Mouse (Mus musculus): Measurements from ENCODE around the gene Gm44503.

Gm44503 gene

GRCm38 (mm10) chr9:72958521-72959450 lies at the start of gene Gm44503, which contains the start of gene Dyx1c1:
Gene Gm44503 (plus strand): TSS chr9:72958852.
Gene Dyx1c1 (plus strand): TSS chr9:72958785.
- DNase-seq: peak; percentile 81 to 92

GRCm38 (mm10) chr9:72911381-72911780 lies 47.3 kb upstream of the Gm44503 start:
- DNase-seq: no peak

- DNase-seq: no peak
Measured at GRCm38 (mm10) chr9:72913551-72913950, 45.1 kb upstream of the Gm44503 start.

DNA sequence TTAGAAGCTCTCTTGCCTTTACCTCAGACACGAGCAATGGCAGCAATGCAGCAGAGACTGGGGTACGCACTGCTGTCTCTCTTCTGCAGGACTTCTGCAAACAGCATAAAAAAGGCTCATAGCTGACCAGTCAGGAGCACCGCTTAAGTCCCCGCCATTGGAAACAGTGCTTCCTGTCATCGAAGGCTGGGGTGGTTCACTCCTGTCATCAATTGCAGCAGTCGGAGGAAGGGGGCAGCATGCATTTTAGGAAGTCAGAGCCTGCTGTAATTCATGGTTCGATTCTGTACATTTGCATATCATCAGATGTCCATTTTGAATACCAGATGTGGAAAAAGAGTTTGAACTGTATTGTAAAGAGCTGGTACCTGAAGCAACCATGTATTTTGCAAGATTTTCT lies 42.9 kb upstream of the Gm44503 start:
- DNase-seq: no peak

- no peak for DNase-seq
Measured at GRCm38 (mm10) chr9:72923068-72923467, 35.6 kb upstream of the Gm44503 start.

DNA sequence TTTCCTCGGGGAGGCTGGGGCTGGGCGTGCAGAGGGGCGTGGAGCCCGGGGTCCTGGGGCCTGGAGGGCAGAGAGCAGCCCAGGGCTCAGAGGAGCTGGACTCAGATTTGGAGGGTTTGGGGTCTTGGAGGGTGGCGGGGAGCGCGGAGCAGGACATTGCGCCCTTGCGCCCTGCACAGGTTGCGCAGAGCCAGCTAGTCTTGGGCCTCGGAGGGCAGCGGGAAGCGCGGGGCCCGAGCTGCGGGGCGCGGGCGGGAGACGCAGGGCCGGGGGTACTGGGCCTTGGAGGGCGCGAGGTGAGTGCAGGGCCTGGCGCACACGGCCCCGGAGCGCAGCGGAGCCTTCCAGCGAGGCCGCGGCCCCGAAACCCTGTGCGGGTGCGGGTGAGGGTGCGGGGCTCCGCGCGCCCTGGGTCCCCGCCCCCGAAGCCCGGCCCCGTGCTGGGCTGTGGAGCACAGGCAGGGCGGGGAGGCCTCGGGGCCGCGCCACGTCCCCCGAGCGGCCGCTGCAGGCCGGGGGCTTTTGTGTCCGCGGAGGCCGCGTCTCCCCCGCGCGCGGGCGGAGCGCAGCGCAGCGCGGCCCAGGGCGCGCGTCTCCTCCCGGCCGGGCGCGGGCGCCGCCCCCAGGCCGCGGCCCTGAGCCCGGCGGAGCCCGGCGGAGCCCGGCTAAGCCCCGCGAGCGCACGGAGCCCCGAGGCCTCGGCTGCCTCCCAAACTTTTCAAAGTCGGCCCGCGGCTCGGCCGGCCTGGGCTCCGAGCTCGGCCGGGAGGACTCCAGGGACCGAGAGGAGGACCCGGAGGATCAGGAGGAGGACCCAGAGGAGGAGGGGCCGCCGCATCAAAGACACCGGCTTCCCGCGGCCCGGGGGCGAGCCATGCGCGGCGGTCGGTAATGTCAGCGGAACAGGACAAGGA lies 33.4 kb upstream of the Gm44503 start, which contains the start of gene Pygo1:
Pygo1 (plus strand) TSS at position 625 of the 914 bp plus-strand sequence.
- DNase-seq: peak; percentile 15 to 45

DNA sequence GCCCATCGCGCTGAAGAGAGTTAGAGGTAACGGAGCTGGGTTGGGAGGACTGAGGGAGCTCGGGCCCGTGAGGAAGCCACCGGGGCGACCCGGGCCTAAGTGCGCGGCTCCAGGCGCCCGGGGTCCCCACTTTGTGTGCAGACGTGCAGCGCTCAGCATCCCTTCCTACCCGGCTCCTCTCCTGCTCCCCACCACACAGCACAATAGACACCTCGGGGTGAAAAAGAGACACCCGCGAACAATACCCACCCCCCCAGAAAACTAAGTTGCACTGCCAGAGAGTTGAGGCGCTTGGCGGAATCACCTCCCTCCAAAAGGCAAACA lies 32.8 kb upstream of the Gm44503 start:
- DNase-seq: no peak

GRCm38 (mm10) chr9:72931166-72931790 lies 27.4 kb upstream of the Gm44503 start:
- no peak for DNase-seq

DNA sequence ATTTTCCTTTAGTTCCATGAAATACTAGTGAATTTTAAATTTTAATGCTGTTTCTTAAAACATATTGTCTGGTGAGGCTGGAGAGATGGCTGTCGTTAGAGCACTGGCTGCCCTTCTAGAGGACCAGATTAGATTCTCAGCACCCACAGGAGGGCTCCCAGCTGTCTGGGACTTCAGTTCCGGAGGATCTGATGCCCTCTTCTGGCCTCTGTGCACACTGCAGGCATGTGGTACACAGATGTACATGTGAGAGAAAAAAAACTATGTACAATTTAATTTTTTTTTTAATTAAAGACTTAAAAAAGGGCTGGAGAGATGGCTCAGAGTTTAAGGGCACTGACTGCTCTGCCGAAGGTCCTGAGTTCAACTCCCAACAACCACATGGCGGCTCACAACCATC lies 23.3 kb upstream of the Gm44503 start:
- no peak for DNase-seq

DNA sequence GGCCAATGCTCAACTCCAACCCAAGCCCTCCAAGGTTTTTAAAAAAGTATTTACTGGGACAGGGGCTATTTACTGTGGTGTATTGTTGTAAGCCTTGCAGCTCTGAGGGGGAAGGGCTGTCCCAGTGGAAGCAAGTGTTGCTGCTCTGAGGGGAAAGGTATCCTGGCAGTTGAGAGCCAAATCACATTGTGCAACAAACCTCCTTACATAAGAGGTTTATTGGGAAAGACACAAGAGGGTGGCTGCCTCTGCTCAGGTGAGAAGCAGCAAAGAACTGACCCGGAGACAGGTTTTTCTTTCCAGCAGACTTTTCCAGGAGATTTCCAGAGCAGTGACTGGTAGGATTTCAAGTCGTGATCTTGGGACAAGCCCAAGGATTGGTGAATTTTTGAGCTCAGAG lies 22.4 kb upstream of the Gm44503 start:
- no peak for DNase-seq

- no peak for DNase-seq
Measured at GRCm38 (mm10) chr9:72943424-72943823, 15.2 kb upstream of the Gm44503 start.

GRCm38 (mm10) chr9:72944286-72944685 lies 14.4 kb upstream of the Gm44503 start:
- no peak for DNase-seq

DNA sequence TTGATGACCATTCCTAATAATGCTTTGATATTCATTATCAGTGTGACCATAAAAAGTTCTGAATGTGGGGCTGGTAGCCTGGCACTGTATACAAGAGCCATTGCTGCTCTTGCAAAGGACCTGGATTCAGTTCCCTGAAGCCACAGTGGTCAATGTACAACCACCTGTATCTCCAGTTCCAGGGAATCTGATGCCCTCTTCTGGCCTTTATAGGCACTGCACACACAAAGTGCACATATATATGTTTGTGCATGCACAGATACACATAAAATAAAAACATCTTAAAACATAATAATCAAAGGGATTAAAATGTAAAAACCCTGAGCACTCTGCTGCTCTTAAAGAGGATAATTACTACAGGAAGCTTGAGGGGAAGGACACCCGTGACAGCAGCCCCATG lies 11.6 kb upstream of the Gm44503 start:
- no peak for DNase-seq

DNA sequence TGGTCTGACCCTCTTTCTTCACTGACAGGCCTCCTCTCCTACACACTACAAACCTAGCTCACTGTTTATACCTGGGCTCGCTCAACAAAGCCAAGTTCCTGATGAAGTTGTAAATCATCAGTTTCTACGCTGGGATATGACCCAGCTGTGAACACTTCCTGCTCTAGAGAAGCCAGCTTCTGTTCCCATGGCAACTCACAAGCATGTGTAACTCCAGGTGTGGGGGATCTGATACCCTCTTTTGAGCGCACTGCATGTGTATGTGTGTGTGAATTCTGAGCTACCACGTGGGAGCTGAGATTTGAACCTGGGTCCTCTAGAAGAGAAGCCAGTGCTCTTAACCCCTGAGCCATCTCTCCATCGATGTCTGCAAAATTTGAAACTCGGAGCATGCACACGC lies 9.1 kb upstream of the Gm44503 start:
- no peak for DNase-seq

DNA sequence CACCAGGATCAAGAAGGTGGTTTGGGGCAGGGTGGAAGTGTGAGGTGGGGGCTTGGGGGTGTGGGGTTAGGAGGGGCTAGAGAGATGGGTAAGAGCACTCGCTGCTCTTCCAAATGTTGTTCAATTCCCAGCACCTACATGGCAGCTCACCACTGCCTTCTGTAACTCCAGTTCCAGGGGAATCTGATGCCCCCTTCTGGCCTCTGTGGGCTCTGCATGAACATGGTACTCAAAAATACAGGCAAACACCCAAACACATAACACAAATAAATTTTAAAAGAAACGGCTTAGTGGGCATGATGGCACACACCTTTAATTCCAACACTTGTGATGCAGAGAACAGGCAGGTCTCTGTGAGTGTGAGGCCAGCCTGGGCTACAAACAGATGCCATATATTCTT lies 3.9 kb upstream of the Gm44503 start:
- DNase-seq: peak in 1 of 2 experiments; percentile 30

GRCm38 (mm10) chr9:72955546-72955945 lies 3.1 kb upstream of the Gm44503 start:
- DNase-seq: peak; percentile 47 to 62

- DNase-seq: peak; percentile 40 to 66
Measured at GRCm38 (mm10) chr9:72961346-72961745, 2.7 kb downstream of the Gm44503 start.

- no peak for DNase-seq
Measured at GRCm38 (mm10) chr9:72961959-72962358, 3.3 kb downstream of the Gm44503 start.

- peak; percentile 32 to 43 for DNase-seq
Measured at GRCm38 (mm10) chr9:72968349-72969061, 9.9 kb downstream of the Gm44503 start.

- peak; percentile 5 to 41 for DNase-seq
Measured at GRCm38 (mm10) chr9:72969874-72970273, 11.2 kb downstream of the Gm44503 start.

GRCm38 (mm10) chr9:72972435-72972834 lies 13.8 kb downstream of the Gm44503 start:
- no peak for DNase-seq

DNA sequence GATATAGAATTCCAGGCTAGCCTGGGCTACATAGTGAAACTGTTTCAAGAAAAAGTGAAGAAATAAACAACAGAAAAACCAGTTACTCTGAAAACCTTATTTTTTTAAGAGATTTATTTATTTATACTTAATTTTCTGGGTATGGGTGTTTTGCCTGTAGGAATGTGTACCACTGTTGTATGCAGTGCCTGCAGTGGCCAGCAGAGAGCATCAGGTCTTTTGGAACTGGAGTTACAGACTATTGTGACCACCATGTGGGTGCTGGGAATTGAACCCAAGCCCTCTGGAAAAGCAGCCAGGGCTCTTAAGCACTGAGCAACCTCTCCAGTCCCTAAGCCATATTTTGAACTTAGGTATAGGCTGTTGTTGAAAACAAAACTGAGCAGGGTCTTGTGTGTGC lies 14.3 kb downstream of the Gm44503 start:
- no peak for DNase-seq
